Mouse (Mus musculus): ENCODE measurements at regions not wholly inside any gene's neighbourhood (a gene's known extent, or its start where the extent isn't known, plus 50 kb on each side); places are given as distances from the start of the nearest gene placed in this dataset.

DNA sequence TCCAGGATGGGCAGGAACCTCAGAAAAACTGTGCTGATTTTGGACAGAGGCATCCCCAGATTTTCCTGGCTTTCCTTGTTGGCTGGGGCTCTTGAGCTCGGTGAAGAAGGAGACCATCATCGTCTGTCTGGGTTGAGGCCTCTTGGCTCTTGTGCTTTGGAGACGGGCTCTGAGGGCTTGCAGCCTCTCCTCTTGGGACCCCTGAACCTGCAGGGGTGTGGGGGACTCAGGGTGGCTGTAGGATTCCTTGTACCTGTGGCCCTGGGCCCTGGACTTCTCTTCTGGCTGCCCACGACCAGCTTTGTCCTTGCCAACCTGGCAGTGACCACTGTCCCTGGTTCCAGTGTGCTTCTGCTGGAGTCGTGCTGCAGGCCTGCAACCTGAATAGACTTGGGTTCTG is 367.9 kb downstream of the Adam29 start:
- no peak for TF ChIP-seq CTCF (conservative IDR thresholded peaks at IDR 0.05; ENCODE audit: insufficient read depth, insufficient read length, low read depth, low read length)
- no peak for TF ChIP-seq POLR2A (IDR thresholded peaks at IDR 0.05; ENCODE audit: low read depth, low read length)

Measured in kidney, adult 2 months (tissue).